Mouse (Mus musculus) CH12.LX (cell line): ENCODE results near the gene Mrpl52. TPM values are rescaled to one million over a fixed set of nuclear protein-coding genes. Genes with fewer than 3 reads are reported as not detected.

Experiments
- DNase-seq: peaks from one replicate; pipeline ENCODE4 v3.0.0-alpha.2; 2013; ENCODE audit errors: extremely low read depth
- H3K27ac ChIP-seq: 2 replicates; pipeline ENCODE4 v1.5.1; 2012; ENCODE audit warnings: low read depth, mild to moderate bottlenecking, control low read depth, moderate library complexity; ENCODE audit not compliant: insufficient read depth
- H3K27me3 ChIP-seq: replicated peaks from 2 replicates; pipeline ENCODE3; 2012; ENCODE audit warnings: inconsistent platforms
- H3K36me3 ChIP-seq, 2 experiments: replicated peaks in 1 of 2; 2 replicates each; pipeline versions ENCODE3 to v1.6.1; 2012; ENCODE audit warnings: inconsistent platforms in 1 of 2, low read length in 1 of 2, mild to moderate bottlenecking in 1 of 2, mixed read lengths in 1 of 2, moderate library complexity in 1 of 2; ENCODE audit not compliant: control insufficient read depth in 1 of 2, insufficient read depth in 1 of 2
- H3K4me1 ChIP-seq, 2 experiments: 2 replicates each; pipeline ENCODE4 v1.6.1; 2012; ENCODE audit warnings: inconsistent platforms in 1 of 2, moderate library complexity in 1 of 2; ENCODE audit not compliant: insufficient read depth in 2 of 2, control insufficient read depth in 1 of 2
- H3K4me2 ChIP-seq: 2 replicates; pipeline ENCODE4 v1.6.1; 2012; ENCODE audit warnings: low read depth, mild to moderate bottlenecking, control low read depth; ENCODE audit not compliant: poor library complexity, insufficient read depth, severe bottlenecking
- H3K4me3 ChIP-seq, 3 experiments: fragments of 150-350 bp in 1 of 3; sonication (generic) in 1 of 3; replicated peaks in 1 of 3; 2 replicates each; pipeline versions ENCODE3 to v1.5.1; 2011 to 2012; ENCODE audit warnings: low read depth in 2 of 3, low read length in 2 of 3, mild to moderate bottlenecking in 2 of 3, moderate library complexity in 2 of 3, control low read depth in 1 of 3, improper control_type of control experiment in 1 of 3, inconsistent platforms in 1 of 3, mixed read lengths in 1 of 3; ENCODE audit not compliant: poor library complexity in 1 of 3
- H3K79me2 ChIP-seq: replicated peaks from 2 replicates; pipeline ENCODE4 v1.6.1; 2012; ENCODE audit warnings: mild to moderate bottlenecking, moderate library complexity; ENCODE audit not compliant: control insufficient read depth, poor library complexity, insufficient read depth, severe bottlenecking; ENCODE audit errors: extremely low read depth
- H3K9ac ChIP-seq: 2 replicates; pipeline ENCODE4 v1.6.1; 2012; ENCODE audit warnings: low read depth, mild to moderate bottlenecking, control low read depth, moderate library complexity; ENCODE audit not compliant: insufficient read depth
- H3K9me3 ChIP-seq: replicated peaks from 2 replicates; pipeline ENCODE3; 2012; ENCODE audit warnings: low read length, inconsistent platforms, mixed read lengths
- BHLHE40 ChIP-seq: IDR thresholded peaks from 2 replicates; pipeline ENCODE4 v1.6.1; 2011; ENCODE audit warnings: mild to moderate bottlenecking, low read depth, low read length, improper control_type of control experiment
- CHD2 ChIP-seq: IDR thresholded peaks from 2 replicates; pipeline ENCODE4 v1.6.1; 2011; ENCODE audit warnings: low read length, improper control_type of control experiment
- CTCF ChIP-seq, 2 experiments: IDR thresholded peaks in 1 of 2; conservative IDR thresholded peaks in 1 of 2; 2 replicates each; pipeline ENCODE4 v1.5.1; 2011 to 2012; ENCODE audit warnings: low read depth in 2 of 2, low read length in 2 of 2, improper control_type of control experiment in 1 of 2, inconsistent platforms in 1 of 2, mild to moderate bottlenecking in 1 of 2, moderate library complexity in 1 of 2
- E2F4 ChIP-seq: IDR thresholded peaks from 2 replicates; pipeline ENCODE4 v1.6.1; 2011; ENCODE audit warnings: low read depth, low read length, improper control_type of control experiment; ENCODE audit not compliant: insufficient replicate concordance
- ELF1 ChIP-seq: IDR thresholded peaks from 2 replicates; pipeline ENCODE4 v1.6.1; 2014; ENCODE audit warnings: low read depth, mild to moderate bottlenecking, inconsistent platforms, low read length, improper control_type of control experiment
- ETS1 ChIP-seq: conservative IDR thresholded peaks from 2 replicates; pipeline ENCODE4 v1.6.1; 2012; ENCODE audit warnings: low read depth, mild to moderate bottlenecking, inconsistent platforms, low read length, improper control_type of control experiment, moderate library complexity
- GABPA ChIP-seq: IDR thresholded peaks from 2 replicates; pipeline ENCODE4 v1.6.1; 2012; ENCODE audit warnings: low read depth, low read length, improper control_type of control experiment, inconsistent platforms; ENCODE audit not compliant: insufficient replicate concordance
- HCFC1 ChIP-seq: IDR thresholded peaks from 2 replicates; pipeline ENCODE4 v1.6.1; 2012; ENCODE audit warnings: low read depth, mild to moderate bottlenecking, inconsistent platforms, low read length, improper control_type of control experiment
- IRF4 ChIP-seq: IDR thresholded peaks from 2 replicates; pipeline ENCODE4 v1.6.1; 2014; ENCODE audit warnings: low read depth, mild to moderate bottlenecking, inconsistent platforms, low read length, improper control_type of control experiment
- JUN ChIP-seq: IDR thresholded peaks from 2 replicates; pipeline ENCODE4 v1.6.1; 2011; ENCODE audit warnings: low read depth, mild to moderate bottlenecking, low read length, improper control_type of control experiment, moderate library complexity; ENCODE audit not compliant: insufficient read depth
- JUND ChIP-seq: conservative IDR thresholded peaks from 2 replicates; pipeline ENCODE4 v1.6.1; 2011; ENCODE audit warnings: low read depth, low read length, improper control_type of control experiment
- KAT2A ChIP-seq: IDR thresholded peaks from 2 replicates; pipeline ENCODE4 v1.6.1; 2012; ENCODE audit warnings: low read length, improper control_type of control experiment, inconsistent platforms; ENCODE audit not compliant: insufficient replicate concordance
- MAFK ChIP-seq: IDR thresholded peaks from 2 replicates; pipeline ENCODE4 v1.6.1; 2011; ENCODE audit warnings: low read length, improper control_type of control experiment; ENCODE audit not compliant: insufficient replicate concordance
- MAX ChIP-seq: IDR thresholded peaks from 2 replicates; pipeline ENCODE4 v1.6.1; 2011; ENCODE audit warnings: low read length, improper control_type of control experiment
- MAZ ChIP-seq: IDR thresholded peaks from 2 replicates; pipeline ENCODE4 v1.6.1; 2012; ENCODE audit warnings: low read depth, mild to moderate bottlenecking, inconsistent platforms, low read length, improper control_type of control experiment, moderate library complexity
- MEF2A ChIP-seq: IDR thresholded peaks from 2 replicates; pipeline ENCODE4 v1.6.1; 2014; ENCODE audit warnings: low read depth, mild to moderate bottlenecking, inconsistent platforms, low read length, improper control_type of control experiment, borderline replicate concordance
- MXI1 ChIP-seq: IDR thresholded peaks from 2 replicates; pipeline ENCODE4 v1.6.1; 2011; ENCODE audit warnings: mild to moderate bottlenecking, low read depth, low read length, improper control_type of control experiment
- MYC ChIP-seq: IDR thresholded peaks from 2 replicates; pipeline ENCODE4 v1.6.1; 2011; ENCODE audit warnings: low read depth, mild to moderate bottlenecking, improper control_type of control experiment, low read length
- NELFE ChIP-seq: IDR thresholded peaks from 2 replicates; pipeline ENCODE4 v1.6.1; 2011; ENCODE audit warnings: low read depth, low read length, improper control_type of control experiment
- NRF1 ChIP-seq: IDR thresholded peaks from 2 replicates; pipeline ENCODE4 v1.6.1; 2014; ENCODE audit warnings: low read depth, mild to moderate bottlenecking, inconsistent platforms, low read length, improper control_type of control experiment, moderate library complexity
- PAX5 ChIP-seq: IDR thresholded peaks from 2 replicates; pipeline ENCODE4 v1.6.1; 2012; ENCODE audit warnings: low read length, inconsistent platforms, mixed read lengths
- POLR2AphosphoS2 ChIP-seq: IDR thresholded peaks from 2 replicates; pipeline ENCODE4 v1.6.1; 2011; ENCODE audit warnings: low read depth, low read length, improper control_type of control experiment
- RAD21 ChIP-seq: IDR thresholded peaks from 2 replicates; pipeline ENCODE4 v1.6.1; 2011; ENCODE audit warnings: low read depth, mild to moderate bottlenecking, low read length, improper control_type of control experiment, moderate library complexity
- RCOR1 ChIP-seq: conservative IDR thresholded peaks from 2 replicates; pipeline ENCODE4 v1.6.1; 2012; ENCODE audit warnings: low read depth, mild to moderate bottlenecking, inconsistent platforms, low read length, improper control_type of control experiment
- TBP ChIP-seq: conservative IDR thresholded peaks from 2 replicates; pipeline ENCODE4 v1.6.1; 2011; ENCODE audit warnings: low read depth, low read length, improper control_type of control experiment
- TCF12 ChIP-seq: IDR thresholded peaks from 2 replicates; pipeline ENCODE4 v1.6.1; 2014; ENCODE audit warnings: low read depth, mild to moderate bottlenecking, inconsistent platforms, low read length, improper control_type of control experiment
- USF1 ChIP-seq: IDR thresholded peaks from 2 replicates; pipeline ENCODE4 v1.6.1; 2014; ENCODE audit warnings: low read depth, mild to moderate bottlenecking, inconsistent platforms, low read length, improper control_type of control experiment
- USF2 ChIP-seq: conservative IDR thresholded peaks from 2 replicates; pipeline ENCODE4 v1.6.1; 2011; ENCODE audit warnings: low read depth, low read length, improper control_type of control experiment
- ZC3H11A ChIP-seq: IDR thresholded peaks from 2 replicates; pipeline ENCODE4 v1.6.1; 2012; ENCODE audit warnings: low read depth, mild to moderate bottlenecking, inconsistent platforms, low read length, improper control_type of control experiment
- ZKSCAN1 ChIP-seq: IDR thresholded peaks from 2 replicates; pipeline ENCODE4 v1.6.1; 2012; ENCODE audit warnings: low read depth, inconsistent platforms, low read length, improper control_type of control experiment, borderline replicate concordance
- ZNF384 ChIP-seq: IDR thresholded peaks from 2 replicates; pipeline ENCODE4 v1.6.1; 2012; ENCODE audit warnings: low read depth, low read length, improper control_type of control experiment, inconsistent platforms
- dilution Hi-C: fragments of 300-500 bp; cut with MboI; formaldehyde crosslinking; loops from 2 replicates; pipeline ENCODE4 v1.14.3; 2020; ENCODE audit warnings: low sequenced_read_pairs; ENCODE audit not compliant: extremely low pct_unique_long_range_greater_than_20kb, extremely low pct_ligation_motif_present
- in situ Hi-C: fragments of 300-500 bp; cut with MboI; formaldehyde crosslinking; loops from 3 replicates; pipeline ENCODE4 v1.14.3; 2019; ENCODE audit warnings: low sequenced_read_pairs, low pct_ligation_motif_present, low pct_unique_long_range_greater_than_20kb, mixed read lengths
- polyA plus RNA-seq: library from polyadenylated mRNA; unstranded; fragments of >175 nt; gene quantifications from 2 replicates; pipeline ENCODE4 v1.2.1, GENCODE M21; 2012; ENCODE audit warnings: low read depth; ENCODE audit not compliant: insufficient read length
- total RNA-seq, 2 experiments: library from RNA; depleted of rRNA; stranded (reverse); fragments of 300-350 nt in 1 of 2; fragments of >200 nt in 1 of 2; gene quantifications; 2 replicates each; pipeline ENCODE4 v1.2.3; 2012 to 2014

The Mrpl52 gene
- total and polyA plus RNA-seq, 3 experiments = 87.9 to 309 (median 230) TPM

DNA sequence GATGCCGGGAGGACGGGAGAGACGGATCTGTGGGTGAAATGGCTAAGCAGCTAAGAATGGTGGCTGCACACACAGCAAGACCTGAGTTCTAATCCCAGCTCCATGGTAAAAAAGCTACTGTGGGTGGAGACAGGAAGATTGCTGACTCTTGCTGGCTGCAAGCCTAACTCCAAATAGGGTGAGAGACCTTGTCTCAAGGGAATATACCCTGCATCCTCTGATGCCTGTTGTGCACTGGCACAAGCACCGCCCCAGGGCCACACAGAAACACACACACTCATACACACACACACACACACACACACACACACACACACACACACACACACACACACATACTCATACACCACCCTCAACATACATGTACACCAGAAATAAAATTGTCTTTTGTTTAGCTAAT, 9.9 kb upstream of the Mrpl52 start:
- in situ Hi-C loops = loop anchor here (5.0 to 25.0 kb wide), 2 partner anchors 35 to 355 kb away; no protein-coding TSS in a partner anchor

DNA sequence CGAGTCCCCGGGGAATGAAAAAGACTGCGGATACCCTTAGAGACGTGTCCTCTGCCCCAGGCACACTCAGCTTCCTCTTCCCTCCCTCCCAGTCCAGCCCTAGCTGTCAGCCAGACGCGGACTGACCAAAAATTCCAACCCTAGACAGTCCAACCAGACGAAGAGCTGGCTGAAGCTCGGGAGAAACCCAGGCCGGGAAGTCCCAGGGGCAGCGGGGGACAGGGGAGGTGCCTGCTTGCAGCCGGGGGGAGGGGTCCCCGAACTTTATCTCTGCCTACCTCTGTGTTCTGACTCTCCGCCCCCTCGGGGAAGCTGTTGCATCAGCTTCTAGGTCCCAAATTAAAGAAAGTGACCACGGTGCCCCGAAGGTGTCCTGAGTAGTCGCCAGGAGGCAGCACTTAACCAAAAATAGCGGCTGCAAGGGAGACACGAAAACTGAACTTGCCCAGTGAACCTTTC, 9.1 kb upstream of the Mrpl52 start, which contains the start of gene Slc7a7:
Gene Slc7a7 (minus strand): TSS at position 158 of the 459 bp plus-strand sequence.
- H3K79me2 ChIP-seq = 0 out of 2 replicates have a peak, but pooled peaks cover 5% of the 10 kb centered on the region
- dilution Hi-C loops = no loop called here
- DNase-seq = peak; percentile 64
- H3K9me3 ChIP-seq = no peaks in the 10 kb centered on the region
- H3K27ac ChIP-seq = peak within 1 kb of the TSS; percentile 77
- H3K36me3 ChIP-seq = no peaks in the 10 kb centered on the region
- H3K27me3 ChIP-seq = no peaks in the 10 kb centered on the region
- peak within 1 kb of the TSS; percentile 89 for H3K9ac ChIP-seq
- H3K4me3 ChIP-seq = peak within 1 kb of the TSS; percentile 13 to 64 (median 48)
- peak within 1 kb of the TSS; percentile 12; the same call in 1 of the 2 replicates for H3K4me2 ChIP-seq
- in situ Hi-C loops = loop anchor here (5.0 to 25.0 kb wide), 2 partner anchors 35 to 355 kb away; no protein-coding TSS in a partner anchor
- H3K4me1 ChIP-seq = peaks cover 0 to 41% of the 10 kb centered on the region in 2 experiments; a peak in 2 of 4 replicates
- TF ChIP-seq TCF12 (peak; percentile 46; the same call in 1 of the 2 replicates), RAD21 (peak; percentile 76), USF1 (no peak), JUN (no peak), ZC3H11A (no peak), PAX5 (no peak), NELFE (no peak), KAT2A (no peak), MYC (peak; percentile 74; the same call in 1 of the 2 replicates), MXI1 (no peak), MAX (no peak; the same call in 1 of the 2 replicates), CTCF (conservative IDR thresholded peaks at IDR 0.05 in 1 of 2, IDR thresholded peaks at IDR 0.05 in 1 of 2; ENCODE audit: low read depth in 2 of 2, low read length in 2 of 2) (peak in 1 of 2 experiments; percentile 93; a peak in 2 of 4 replicates), HCFC1 (peak; percentile 35), BHLHE40 (0 out of 2 replicates have a peak, but pooled peaks have one; percentile 8), ELF1 (no peak), RCOR1 (no peak), USF2 (no peak), MAFK (no peak), ETS1 (no peak), E2F4 (no peak), MEF2A (no peak), ZKSCAN1 (no peak), NRF1 (no peak), ZNF384 (no peak), CHD2 (no peak), TBP (no peak)

More for the DNA sequence above, 9.9 kb upstream of the Mrpl52 start:
- Histone ChIP-seq H3K4me2 (no peak overlapping the region), H3K4me1 (peaks cover 3 to 49% of the 10 kb centered on the region in 2 experiments), H3K27me3 (no peaks in the 10 kb centered on the region), H3K4me3 (peak overlapping the region in 2 of 3 experiments; percentile 48 to 64), H3K36me3 (peaks cover 2 to 3% of the 10 kb centered on the region in 2 experiments), H3K79me2 (0 out of 2 replicates have a peak, but pooled peaks cover 5% of the 10 kb centered on the region), H3K9me3 (no peaks in the 10 kb centered on the region), H3K27ac (peak overlapping the region; percentile 77), H3K9ac (peak overlapping the region; percentile 89; the same call in 1 of the 2 replicates)
- DNase-seq = no peak
- TF ChIP-seq POLR2AphosphoS2 (no peak), MAFK (peak; percentile 53; the same call in 1 of the 2 replicates), GABPA (no peak), IRF4 (no peak), TCF12 (no peak), MXI1 (no peak), BHLHE40 (0 out of 2 replicates have a peak, but pooled peaks have one; percentile 33), MAZ (0 out of 2 replicates have a peak, but pooled peaks have one; percentile 33), MEF2A (peak; percentile 61; the same call in 1 of the 2 replicates), JUND (no peak), CTCF (conservative IDR thresholded peaks at IDR 0.05 in 1 of 2, IDR thresholded peaks at IDR 0.05 in 1 of 2; ENCODE audit: low read depth in 2 of 2, low read length in 2 of 2) (no peak), RCOR1 (no peak), RAD21 (no peak)
- dilution Hi-C loops = no loop called here
